Mouse (Mus musculus): Measurements from ENCODE around the gene Gm9821.

The Gm9821 gene

GRCm38 (mm10) chr2:91945483-91945882 lies at the start of gene Gm9821:
TSS of gene Gm9821 (plus strand) at chr2:91945703.
- DNase-seq (ENCODE audit: low spot score in 2 of 2): no peak

- DNase-seq (ENCODE audit: low spot score in 2 of 2): no peak
These were observed 47.5 kb upstream of the Gm9821 start for GRCm38 (mm10) chr2:91897968-91898367.

GRCm38 (mm10) chr2:91899141-91899540 lies 46.4 kb upstream of the Gm9821 start:
- no peak for DNase-seq (ENCODE audit: low spot score in 2 of 2)

- DNase-seq (ENCODE audit: low spot score in 2 of 2): no peak
These were observed 45.1 kb upstream of the Gm9821 start for GRCm38 (mm10) chr2:91900431-91900830.

- no peak for DNase-seq (ENCODE audit: low spot score in 2 of 2)
These were observed 43.2 kb upstream of the Gm9821 start for GRCm38 (mm10) chr2:91902336-91902735.

GRCm38 (mm10) chr2:91903171-91903925 lies 42.2 kb upstream of the Gm9821 start:
- no peak for DNase-seq (ENCODE audit: low spot score in 2 of 2)

GRCm38 (mm10) chr2:91904618-91905307 lies 40.7 kb upstream of the Gm9821 start:
- peak; percentile 66 to 80 for DNase-seq (ENCODE audit: low spot score in 2 of 2)

- DNase-seq (ENCODE audit: low spot score in 2 of 2): no peak
These were observed 39.4 kb upstream of the Gm9821 start for GRCm38 (mm10) chr2:91906141-91906540.

GRCm38 (mm10) chr2:91912616-91913015 lies 32.9 kb upstream of the Gm9821 start:
- DNase-seq (ENCODE audit: low spot score in 2 of 2): no peak

- no peak for DNase-seq (ENCODE audit: low spot score in 2 of 2)
These were observed 32.0 kb upstream of the Gm9821 start for GRCm38 (mm10) chr2:91913328-91914110.

GRCm38 (mm10) chr2:91916346-91916977 lies 29.0 kb upstream of the Gm9821 start:
- no peak for DNase-seq (ENCODE audit: low spot score in 2 of 2)

- DNase-seq (ENCODE audit: low spot score in 2 of 2): no peak
These were observed 28.4 kb upstream of the Gm9821 start for GRCm38 (mm10) chr2:91917096-91917495.

- no peak for DNase-seq (ENCODE audit: low spot score in 2 of 2)
These were observed 25.4 kb upstream of the Gm9821 start for GRCm38 (mm10) chr2:91920130-91920529.

- peak; percentile 61 to 63 for DNase-seq (ENCODE audit: low spot score in 2 of 2)
These were observed 24.2 kb upstream of the Gm9821 start for GRCm38 (mm10) chr2:91921181-91921789.

GRCm38 (mm10) chr2:91921790-91922570 lies 23.5 kb upstream of the Gm9821 start:
- DNase-seq (ENCODE audit: low spot score in 2 of 2): peak; percentile 91

- DNase-seq (ENCODE audit: low spot score in 2 of 2): peak; percentile 58
These were observed 22.7 kb upstream of the Gm9821 start for GRCm38 (mm10) chr2:91922586-91923414.

GRCm38 (mm10) chr2:91923415-91924337 lies 21.8 kb upstream of the Gm9821 start:
- DNase-seq (ENCODE audit: low spot score in 2 of 2): peak; percentile 85 to 87

- DNase-seq (ENCODE audit: low spot score in 2 of 2): no peak
These were observed 20.8 kb upstream of the Gm9821 start for GRCm38 (mm10) chr2:91924726-91925125.

GRCm38 (mm10) chr2:91925442-91925841 lies 20.1 kb upstream of the Gm9821 start:
- peak; percentile 54 to 70 for DNase-seq (ENCODE audit: low spot score in 2 of 2)

All from right cerebral cortex, postnatal 10 days (tissue).